Mouse (Mus musculus) gastrocnemius, postnatal 10 days (tissue): ENCODE measurements around the gene Csde1. TPM values are rescaled to one million over a fixed set of nuclear protein-coding genes. Genes with fewer than 3 reads are reported as not detected.

Experiments used
- total RNA-seq, 2 experiments: library from RNA; stranded (reverse); gene quantifications; 2 replicates each; pipeline ENCODE4 v1.2.3; 2021

Csde1 gene
- total RNA-seq, 2 experiments from 2014 or later = 466 to 483 TPM

Other genes starting within 250 kb of the Csde1 start
- not detected for gene Tshb, start 237.7 kb upstream of the Csde1 start, total RNA-seq
- gene Sycp1, start 84.3 kb upstream of the Csde1 start, total RNA-seq = under 1 TPM in 1 of 2 experiments, not detected in 1; 0.14 TPM
- gene Nr1h5, start 56.3 kb upstream of the Csde1 start, total RNA-seq = not detected
- gene Sike1, start 24.7 kb upstream of the Csde1 start, total RNA-seq = 10 to 100 TPM; 82.6 to 88.0 TPM
- 10 to 100 TPM; 94.1 to 96.3 TPM for gene Nras, start 37.9 kb downstream of the Csde1 start, total RNA-seq
- gene Ampd1, start 53.6 kb downstream of the Csde1 start, total RNA-seq = 100 to 1,000 TPM; 548 to 639 TPM
- gene Dennd2c, start 82.2 kb downstream of the Csde1 start, total RNA-seq = 1 to 10 TPM; 5.9 to 8.6 TPM
- 10 to 100 TPM; 53.5 to 55.6 TPM for gene Bcas2, start 151.2 kb downstream of the Csde1 start, total RNA-seq